Mouse (Mus musculus): ENCODE measurements at regions not wholly inside any gene's neighbourhood (a gene's known extent, or its start where the extent isn't known, plus 50 kb on each side); places are given as distances from the start of the nearest gene placed in this dataset.
A peak's percentile ranks its signal among the peaks of the same experiment; 100 is the strongest.

DNA sequence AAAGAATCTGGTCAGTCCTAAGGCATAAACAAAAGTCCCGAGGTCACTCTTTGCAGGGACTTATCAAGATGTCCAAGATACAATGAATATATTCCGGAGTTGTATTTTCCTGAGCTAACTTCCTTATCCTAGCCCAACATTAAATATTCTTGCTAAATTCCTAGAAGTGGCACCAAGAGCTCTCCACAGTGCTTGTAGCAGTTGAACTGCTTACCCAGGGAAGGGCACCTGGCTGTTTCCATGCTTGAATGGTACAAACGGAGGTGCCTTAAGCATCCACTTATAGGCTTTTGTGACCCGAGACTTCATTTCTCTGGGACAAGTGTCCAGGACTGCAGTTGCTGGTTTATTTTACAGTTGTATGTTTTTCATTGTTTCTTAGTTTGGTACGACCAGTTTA, 115.1 kb upstream of the Slc25a36 start:
- H3K4me1 ChIP-seq (replicated peaks; ENCODE audit: low read depth, low read length) = no peaks in the 10 kb centered on the region
- H3K27me3 ChIP-seq (ENCODE audit: insufficient read depth, low read length) = no peaks in the 10 kb centered on the region
- no peak overlapping the region for H3K4me3 ChIP-seq (replicated peaks; ENCODE audit: low read length)
- TF ChIP-seq NANOG (IDR thresholded peaks at IDR 0.05; ENCODE audit: borderline replicate concordance, low read length) (no peak), POU5F1 (IDR thresholded peaks at IDR 0.05; ENCODE audit: borderline replicate concordance, low read length) (no peak)
- no peaks in the 10 kb centered on the region for H3K36me3 ChIP-seq (ENCODE audit: insufficient read depth, low read length)
- no peaks in the 10 kb centered on the region for H3K9me3 ChIP-seq (ENCODE audit: low read length)

DNA sequence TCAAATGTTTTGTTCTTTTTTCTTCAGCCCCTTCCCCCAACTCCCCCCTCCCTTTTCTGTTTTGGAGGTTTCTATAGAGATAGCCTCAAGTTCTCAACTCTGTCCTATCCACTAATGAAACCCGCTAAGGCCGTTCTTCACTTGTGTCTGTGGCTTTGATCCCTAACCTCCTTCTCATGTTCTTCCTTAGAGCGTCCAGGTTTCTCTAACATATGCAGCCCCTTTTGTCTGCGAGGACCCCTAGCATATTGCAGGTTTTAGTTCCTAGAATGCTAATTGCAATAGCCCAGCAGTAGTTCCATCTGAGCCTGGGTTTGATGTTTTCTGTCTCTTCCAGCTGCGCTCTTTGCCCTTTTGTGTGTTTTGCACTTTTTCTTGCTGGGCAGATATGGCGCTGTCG, 113.6 kb upstream of the Slc25a36 start:
- H3K27me3 ChIP-seq (ENCODE audit: insufficient read depth, low read length) = no peaks in the 10 kb centered on the region
- TF ChIP-seq CTCF (conservative IDR thresholded peaks at IDR 0.05; ENCODE audit: low read length) (no peak), NANOG (IDR thresholded peaks at IDR 0.05; ENCODE audit: borderline replicate concordance, low read length) (no peak), POU5F1 (IDR thresholded peaks at IDR 0.05; ENCODE audit: borderline replicate concordance, low read length) (no peak)
- no peaks in the 10 kb centered on the region for H3K9me3 ChIP-seq (ENCODE audit: low read length)
- no peak overlapping the region for H3K4me3 ChIP-seq (replicated peaks; ENCODE audit: low read length)
- H3K4me1 ChIP-seq (replicated peaks; ENCODE audit: low read depth, low read length) = no peaks in the 10 kb centered on the region
- H3K36me3 ChIP-seq (ENCODE audit: insufficient read depth, low read length) = no peaks in the 10 kb centered on the region

DNA sequence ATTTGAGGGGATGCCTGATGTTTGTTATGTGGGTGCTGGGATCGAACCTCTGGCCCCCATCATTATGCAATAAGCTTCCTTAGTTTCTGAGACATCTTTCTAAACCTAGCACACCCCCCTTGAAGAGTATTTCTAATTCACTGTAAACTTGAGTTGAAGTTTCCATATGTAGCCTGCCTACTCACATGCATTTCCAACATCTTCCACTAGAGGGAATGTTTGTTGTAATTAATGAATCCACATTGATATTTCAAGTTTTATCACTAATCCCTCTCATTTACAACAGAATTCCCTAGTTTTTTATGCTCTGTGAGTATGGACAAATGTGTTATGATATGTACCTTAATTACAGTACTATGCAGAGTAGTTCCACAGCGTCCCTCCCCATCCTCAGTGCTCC, 103.8 kb upstream of the Slc25a36 start:
- Histone ChIP-seq H3K36me3 (ENCODE audit: insufficient read depth, low read length) (no peaks in the 10 kb centered on the region), H3K9me3 (ENCODE audit: low read length) (no peaks in the 10 kb centered on the region; the same call in 1 of the 2 replicates), H3K4me3 (replicated peaks; ENCODE audit: low read length) (no peak overlapping the region), H3K4me1 (replicated peaks; ENCODE audit: low read depth, low read length) (no peaks in the 10 kb centered on the region), H3K27me3 (ENCODE audit: insufficient read depth, low read length) (no peaks in the 10 kb centered on the region)
- TF ChIP-seq CTCF (conservative IDR thresholded peaks at IDR 0.05; ENCODE audit: low read length) (peak; percentile 95), POU5F1 (IDR thresholded peaks at IDR 0.05; ENCODE audit: borderline replicate concordance, low read length) (no peak), NANOG (IDR thresholded peaks at IDR 0.05; ENCODE audit: borderline replicate concordance, low read length) (no peak)

DNA sequence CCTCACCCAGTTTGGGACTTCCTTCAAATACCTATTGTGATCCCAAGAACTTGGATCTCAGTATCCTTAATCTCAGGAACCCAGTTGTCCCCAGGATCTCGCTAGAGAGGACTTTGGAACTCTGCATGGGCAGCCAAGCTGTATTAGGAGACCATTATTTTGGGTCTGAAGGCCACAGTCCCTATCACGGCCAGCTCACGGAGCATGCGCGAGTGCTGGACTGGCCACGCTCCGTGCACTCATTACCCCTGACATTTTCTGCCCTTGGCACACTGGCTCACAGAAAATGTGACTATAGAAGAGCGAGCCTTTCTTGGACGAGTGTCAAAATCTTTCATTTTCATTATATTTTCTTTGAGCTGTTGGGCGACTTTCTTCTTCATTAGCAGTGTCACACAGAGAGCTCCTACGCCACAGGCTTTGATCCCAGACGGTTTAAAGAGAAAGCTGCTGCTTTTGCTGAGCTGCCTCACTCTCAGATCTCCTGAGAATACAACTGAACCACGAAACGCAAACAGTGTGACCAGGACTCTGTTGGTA, 79.4 kb upstream of the Slc25a36 start:
- H3K27me3 ChIP-seq (ENCODE audit: insufficient read depth, low read length) = no peaks in the 10 kb centered on the region
- TF ChIP-seq CTCF (conservative IDR thresholded peaks at IDR 0.05; ENCODE audit: low read length) = no peak
- TF ChIP-seq POU5F1 (IDR thresholded peaks at IDR 0.05; ENCODE audit: borderline replicate concordance, low read length) = no peak
- no peak overlapping the region for H3K4me3 ChIP-seq (replicated peaks; ENCODE audit: low read length)
- H3K9me3 ChIP-seq (ENCODE audit: low read length) = no peaks in the 10 kb centered on the region
- H3K36me3 ChIP-seq (ENCODE audit: insufficient read depth, low read length) = no peaks in the 10 kb centered on the region
- 0 out of 2 replicates have a peak, but pooled peaks cover 3% of the 10 kb centered on the region for H3K4me1 ChIP-seq (replicated peaks; ENCODE audit: low read depth, low read length)

DNA sequence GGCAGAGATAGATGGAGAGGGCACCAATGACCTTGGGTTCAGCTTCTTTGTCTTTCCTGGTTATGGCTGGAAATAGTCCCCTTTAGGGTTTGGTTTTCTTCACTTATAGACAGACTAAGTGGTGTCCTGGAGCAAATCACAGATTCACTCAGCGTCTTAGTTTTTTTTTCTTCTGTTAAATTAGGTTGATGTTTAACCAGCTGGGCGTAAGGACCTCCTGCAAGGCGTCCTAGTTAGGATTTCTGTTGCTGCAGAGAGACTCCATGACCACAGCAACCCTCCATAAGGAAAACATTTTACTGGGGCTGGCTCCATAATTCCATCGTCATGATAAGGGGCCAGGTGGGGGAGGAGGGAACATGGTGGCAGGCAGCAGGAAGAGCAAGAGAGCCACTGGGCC, 78.7 kb upstream of the Slc25a36 start:
- Histone ChIP-seq H3K4me1 (replicated peaks; ENCODE audit: low read depth, low read length) (0 out of 2 replicates have a peak, but pooled peaks cover 3% of the 10 kb centered on the region), H3K27me3 (ENCODE audit: insufficient read depth, low read length) (no peaks in the 10 kb centered on the region), H3K36me3 (ENCODE audit: insufficient read depth, low read length) (no peaks in the 10 kb centered on the region), H3K4me3 (replicated peaks; ENCODE audit: low read length) (no peak overlapping the region), H3K9me3 (ENCODE audit: low read length) (no peaks in the 10 kb centered on the region)
- TF ChIP-seq NANOG (IDR thresholded peaks at IDR 0.05; ENCODE audit: borderline replicate concordance, low read length) (no peak), CTCF (conservative IDR thresholded peaks at IDR 0.05; ENCODE audit: low read length) (no peak), POU5F1 (IDR thresholded peaks at IDR 0.05; ENCODE audit: borderline replicate concordance, low read length) (no peak)

DNA sequence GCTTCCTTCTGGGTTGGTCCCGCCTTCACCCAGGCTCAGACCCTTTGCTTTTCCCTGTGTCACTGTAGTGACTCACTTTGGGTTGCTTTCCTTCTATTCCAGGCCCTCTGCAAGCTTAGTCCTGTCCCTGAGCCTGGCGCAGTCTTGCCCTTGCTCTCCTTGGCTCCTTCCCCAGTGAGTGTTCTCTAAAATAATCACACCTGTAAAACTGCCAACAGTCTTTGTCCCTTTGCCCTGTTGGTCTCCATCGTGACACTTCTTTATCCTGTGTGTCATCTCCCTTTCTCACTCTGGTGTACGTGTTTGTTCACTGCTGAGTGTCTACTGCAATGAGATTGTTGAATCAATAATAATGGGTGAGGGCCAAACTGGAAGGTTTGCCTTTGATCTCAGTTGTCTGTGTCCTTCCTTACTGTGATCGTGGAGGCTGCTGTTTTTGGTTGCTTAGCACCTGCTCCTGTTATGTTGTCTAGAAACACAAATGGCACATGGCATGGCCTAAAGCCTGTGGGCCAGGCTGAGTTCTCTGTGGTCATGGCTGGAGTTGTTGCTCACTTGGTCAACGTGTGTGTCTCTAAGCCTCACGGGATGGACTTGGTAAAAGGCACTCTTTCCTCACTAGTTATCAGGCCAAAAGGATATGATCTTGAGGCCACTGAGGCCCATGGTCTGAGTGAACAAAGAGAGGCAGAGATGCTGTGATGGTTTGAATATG, 77.8 kb upstream of the Slc25a36 start:
- H3K27me3 ChIP-seq (ENCODE audit: insufficient read depth, low read length) = no peaks in the 10 kb centered on the region
- no peaks in the 10 kb centered on the region for H3K9me3 ChIP-seq (ENCODE audit: low read length)
- H3K36me3 ChIP-seq (ENCODE audit: insufficient read depth, low read length) = no peaks in the 10 kb centered on the region
- H3K4me1 ChIP-seq (replicated peaks; ENCODE audit: low read depth, low read length) = 0 out of 2 replicates have a peak, but pooled peaks cover 3% of the 10 kb centered on the region
- H3K4me3 ChIP-seq (replicated peaks; ENCODE audit: low read length) = no peak overlapping the region
- no peak for TF ChIP-seq CTCF (conservative IDR thresholded peaks at IDR 0.05; ENCODE audit: low read length)
- TF ChIP-seq NANOG (IDR thresholded peaks at IDR 0.05; ENCODE audit: borderline replicate concordance, low read length) = no peak
- TF ChIP-seq POU5F1 (IDR thresholded peaks at IDR 0.05; ENCODE audit: borderline replicate concordance, low read length) = no peak

DNA sequence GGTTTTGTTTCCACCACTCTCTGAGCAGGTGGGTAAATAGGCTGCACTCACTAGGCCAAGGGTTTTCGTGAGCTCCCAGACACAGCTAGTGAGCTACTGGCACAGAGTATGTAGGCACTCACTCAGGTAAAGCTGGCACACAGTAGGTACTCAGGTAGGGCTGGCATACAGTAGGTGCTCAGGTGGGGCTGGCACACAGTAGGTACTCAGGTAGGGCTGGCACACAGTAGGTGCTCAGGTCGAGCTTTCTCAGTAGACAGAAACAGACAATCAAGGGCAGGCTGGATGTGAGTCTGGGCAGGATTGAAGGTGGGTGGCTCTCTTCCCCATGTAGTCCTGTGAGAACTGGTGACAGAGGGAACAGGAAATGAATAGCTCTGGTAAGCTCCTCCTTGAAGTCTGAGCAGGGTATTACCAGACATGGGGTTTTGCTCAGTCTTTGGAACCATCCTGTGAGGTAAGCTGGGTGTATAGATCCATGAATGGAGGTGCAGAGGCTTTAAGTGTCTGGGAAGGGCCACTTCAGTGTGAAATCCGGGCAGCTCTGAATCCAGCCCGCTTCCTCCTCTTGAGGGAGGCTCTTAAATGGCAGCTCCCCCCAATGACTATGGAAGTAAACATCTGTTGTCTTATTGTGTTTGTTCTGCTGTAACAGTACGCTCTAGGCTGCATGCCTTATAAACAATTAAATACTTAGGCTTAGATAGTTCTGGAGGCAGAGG, 62.4 kb upstream of the Slc25a36 start:
- H3K27me3 ChIP-seq (ENCODE audit: insufficient read depth, low read length) = 0 out of 2 replicates have a peak, but pooled peaks cover 4% of the 10 kb centered on the region
- TF ChIP-seq POU5F1 (IDR thresholded peaks at IDR 0.05; ENCODE audit: borderline replicate concordance, low read length) (no peak), NANOG (IDR thresholded peaks at IDR 0.05; ENCODE audit: borderline replicate concordance, low read length) (no peak), CTCF (conservative IDR thresholded peaks at IDR 0.05; ENCODE audit: low read length) (no peak)
- 0 out of 2 replicates have a peak, but pooled peaks cover 4% of the 10 kb centered on the region for H3K4me1 ChIP-seq (replicated peaks; ENCODE audit: low read depth, low read length)

DNA sequence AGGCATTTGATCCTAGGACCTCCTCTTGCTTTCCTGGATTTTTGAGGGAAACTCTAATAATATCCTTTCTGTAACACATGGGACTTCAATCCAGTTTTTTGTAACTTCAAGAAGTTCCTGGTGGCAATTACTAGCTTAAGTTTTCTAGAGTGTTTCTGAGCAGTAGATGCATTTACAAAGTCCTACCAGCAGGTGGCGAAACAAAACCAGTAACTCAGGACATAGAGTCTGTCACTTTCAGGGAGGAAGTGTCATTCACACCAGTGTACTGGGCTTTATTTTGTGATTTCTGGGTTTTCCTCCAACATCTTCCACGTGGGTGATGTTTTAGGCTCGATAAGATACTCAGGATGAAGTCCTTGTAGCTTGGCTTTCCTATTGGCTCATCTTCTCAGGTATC, 61.1 kb upstream of the Slc25a36 start:
- TF ChIP-seq NANOG (IDR thresholded peaks at IDR 0.05; ENCODE audit: borderline replicate concordance, low read length) (no peak), CTCF (conservative IDR thresholded peaks at IDR 0.05; ENCODE audit: low read length) (peak; percentile 82)
- no peaks in the 10 kb centered on the region for H3K9me3 ChIP-seq (ENCODE audit: low read length)

More for the DNA sequence above, 62.4 kb upstream of the Slc25a36 start:
- Histone ChIP-seq H3K36me3 (ENCODE audit: insufficient read depth, low read length) (no peaks in the 10 kb centered on the region), H3K4me3 (replicated peaks; ENCODE audit: low read length) (no peak overlapping the region), H3K9me3 (ENCODE audit: low read length) (no peaks in the 10 kb centered on the region)

More for the DNA sequence above, 61.1 kb upstream of the Slc25a36 start:
- Histone ChIP-seq H3K4me1 (replicated peaks; ENCODE audit: low read depth, low read length) (0 out of 2 replicates have a peak, but pooled peaks cover 4% of the 10 kb centered on the region), H3K36me3 (ENCODE audit: insufficient read depth, low read length) (no peaks in the 10 kb centered on the region), H3K27me3 (ENCODE audit: insufficient read depth, low read length) (0 out of 2 replicates have a peak, but pooled peaks cover 4% of the 10 kb centered on the region), H3K4me3 (replicated peaks; ENCODE audit: low read length) (no peak overlapping the region)

All from E14TG2a.4 (cell line).